Mouse (Mus musculus): ENCODE results near the gene Adgra3. TPM values are rescaled to one million over a fixed set of nuclear protein-coding genes. Genes with fewer than 3 reads are reported as not detected.

The Adgra3 gene
- polyA plus RNA-seq, 1 experiment from 2014 or later = 8.9 TPM

GRCm38 (mm10) chr5:49975971-49976370 is 82.8 kb downstream of the Adgra3 start:
- peak; percentile 83 for TF ChIP-seq CTCF (IDR thresholded peaks at IDR 0.05; ENCODE audit: low read depth)
- H3K36me3 ChIP-seq (ENCODE audit: control insufficient read depth, insufficient read depth) = peaks cover 24% of the 10 kb centered on the region
- no peak overlapping the region for H3K27ac ChIP-seq (ENCODE audit: low read depth, low read length)
- no peak overlapping the region for H3K9ac ChIP-seq (ENCODE audit: low read depth, low read length)
- no peaks in the 10 kb centered on the region for H3K9me3 ChIP-seq (ENCODE audit: control insufficient read depth)
- WGBS = 61% methylated on average over 2 of the region's 2 CpGs
- H3K4me1 ChIP-seq (replicated peaks; ENCODE audit: control insufficient read depth, insufficient read depth, low read length) = no peaks in the 10 kb centered on the region
- no peak overlapping the region for H3K4me2 ChIP-seq (replicated peaks; ENCODE audit: low read depth)
- no peaks in the 10 kb centered on the region for H3K27me3 ChIP-seq (replicated peaks; ENCODE audit: control insufficient read depth, insufficient read depth, low read length)
- no peak overlapping the region for H3K4me3 ChIP-seq (ENCODE audit: low read depth, low read length)
- no peak for ATAC-seq

GRCm38 (mm10) chr5:49974211-49974610 is 84.6 kb downstream of the Adgra3 start:
- Histone ChIP-seq H3K4me3 (ENCODE audit: low read depth, low read length) (no peak overlapping the region), H3K36me3 (ENCODE audit: control insufficient read depth, insufficient read depth) (peaks cover 35% of the 10 kb centered on the region), H3K4me1 (replicated peaks; ENCODE audit: control insufficient read depth, insufficient read depth, low read length) (no peaks in the 10 kb centered on the region), H3K9ac (ENCODE audit: low read depth, low read length) (no peak overlapping the region), H3K4me2 (replicated peaks; ENCODE audit: low read depth) (no peak overlapping the region), H3K27ac (ENCODE audit: low read depth, low read length) (no peak overlapping the region), H3K27me3 (replicated peaks; ENCODE audit: control insufficient read depth, insufficient read depth, low read length) (no peaks in the 10 kb centered on the region), H3K9me3 (ENCODE audit: control insufficient read depth) (no peaks in the 10 kb centered on the region)
- WGBS = 98% methylated on average over 4 of the region's 4 CpGs
- ATAC-seq = no peak
- no peak for TF ChIP-seq CTCF (IDR thresholded peaks at IDR 0.05; ENCODE audit: low read depth)

DNA sequence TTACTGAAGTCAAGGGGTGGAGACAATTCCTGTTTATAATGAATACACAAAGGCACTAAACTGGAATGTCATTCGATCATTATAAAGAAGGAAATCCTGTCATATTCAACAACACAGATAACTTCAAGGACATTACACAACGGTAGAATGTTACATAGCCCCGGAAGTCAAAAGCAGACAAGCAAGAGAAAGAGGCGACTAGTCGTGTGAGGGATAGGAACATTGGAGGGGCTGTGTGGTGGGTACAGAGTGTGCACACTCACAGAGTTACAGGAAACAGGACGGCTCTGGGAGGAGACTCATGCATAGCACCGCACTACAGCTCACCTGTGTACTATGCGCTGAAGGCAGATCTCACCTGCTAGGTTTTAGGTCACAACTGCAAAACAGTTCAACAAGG is 89.1 kb downstream of the Adgra3 start:
- H3K9me3 ChIP-seq (ENCODE audit: control insufficient read depth) = no peaks in the 10 kb centered on the region
- peaks cover 28% of the 10 kb centered on the region for H3K36me3 ChIP-seq (ENCODE audit: control insufficient read depth, insufficient read depth)
- no peak overlapping the region for H3K27ac ChIP-seq (ENCODE audit: low read depth, low read length)
- H3K4me1 ChIP-seq (replicated peaks; ENCODE audit: control insufficient read depth, insufficient read depth, low read length) = no peaks in the 10 kb centered on the region
- no peak overlapping the region for H3K4me3 ChIP-seq (ENCODE audit: low read depth, low read length)
- ATAC-seq = no peak
- no peak overlapping the region for H3K9ac ChIP-seq (ENCODE audit: low read depth, low read length)
- H3K27me3 ChIP-seq (replicated peaks; ENCODE audit: control insufficient read depth, insufficient read depth, low read length) = no peaks in the 10 kb centered on the region
- TF ChIP-seq CTCF (IDR thresholded peaks at IDR 0.05; ENCODE audit: low read depth) = no peak
- no peak overlapping the region for H3K4me2 ChIP-seq (replicated peaks; ENCODE audit: low read depth)
- 75% methylated on average over 8 of the region's 8 CpGs for WGBS

- no peak for TF ChIP-seq CTCF (IDR thresholded peaks at IDR 0.05; ENCODE audit: low read depth)
- H3K4me1 ChIP-seq (replicated peaks; ENCODE audit: control insufficient read depth, insufficient read depth, low read length) = no peaks in the 10 kb centered on the region
- no peaks in the 10 kb centered on the region for H3K27me3 ChIP-seq (replicated peaks; ENCODE audit: control insufficient read depth, insufficient read depth, low read length)
- H3K4me2 ChIP-seq (replicated peaks; ENCODE audit: low read depth) = no peak overlapping the region
- no peak overlapping the region for H3K27ac ChIP-seq (ENCODE audit: low read depth, low read length)
- no peak for ATAC-seq
- 88% methylated on average over 6 of the region's 6 CpGs for WGBS
- H3K36me3 ChIP-seq (ENCODE audit: control insufficient read depth, insufficient read depth) = peaks cover 35% of the 10 kb centered on the region
- H3K9ac ChIP-seq (ENCODE audit: low read depth, low read length) = no peak overlapping the region
- H3K9me3 ChIP-seq (ENCODE audit: control insufficient read depth) = no peaks in the 10 kb centered on the region
- no peak overlapping the region for H3K4me3 ChIP-seq (ENCODE audit: low read depth, low read length)
These were observed 91.1 kb downstream of the Adgra3 start for GRCm38 (mm10) chr5:49967726-49968125.

GRCm38 (mm10) chr5:49965810-49966209 is 93.0 kb downstream of the Adgra3 start:
- Histone ChIP-seq H3K9me3 (ENCODE audit: control insufficient read depth) (no peaks in the 10 kb centered on the region), H3K4me3 (ENCODE audit: low read depth, low read length) (no peak overlapping the region), H3K4me1 (replicated peaks; ENCODE audit: control insufficient read depth, insufficient read depth, low read length) (no peaks in the 10 kb centered on the region), H3K27me3 (replicated peaks; ENCODE audit: control insufficient read depth, insufficient read depth, low read length) (no peaks in the 10 kb centered on the region), H3K9ac (ENCODE audit: low read depth, low read length) (no peak overlapping the region), H3K27ac (ENCODE audit: low read depth, low read length) (no peak overlapping the region), H3K4me2 (replicated peaks; ENCODE audit: low read depth) (no peak overlapping the region), H3K36me3 (ENCODE audit: control insufficient read depth, insufficient read depth) (peaks cover 44% of the 10 kb centered on the region)
- ATAC-seq = no peak
- no peak for TF ChIP-seq CTCF (IDR thresholded peaks at IDR 0.05; ENCODE audit: low read depth)
- 59% methylated on average over 8 of the region's 8 CpGs for WGBS

GRCm38 (mm10) chr5:49961478-49962431 is 97.1 kb downstream of the Adgra3 start:
- TF ChIP-seq CTCF (IDR thresholded peaks at IDR 0.05; ENCODE audit: low read depth) = peak; percentile 81
- Histone ChIP-seq H3K4me2 (replicated peaks; ENCODE audit: low read depth) (no peak overlapping the region), H3K4me1 (replicated peaks; ENCODE audit: control insufficient read depth, insufficient read depth, low read length) (no peaks in the 10 kb centered on the region), H3K36me3 (ENCODE audit: control insufficient read depth, insufficient read depth) (peaks cover 47% of the 10 kb centered on the region), H3K4me3 (ENCODE audit: low read depth, low read length) (no peak overlapping the region), H3K9ac (ENCODE audit: low read depth, low read length) (no peak overlapping the region), H3K27me3 (replicated peaks; ENCODE audit: control insufficient read depth, insufficient read depth, low read length) (no peaks in the 10 kb centered on the region), H3K27ac (ENCODE audit: low read depth, low read length) (no peak overlapping the region), H3K9me3 (ENCODE audit: control insufficient read depth) (no peaks in the 10 kb centered on the region)
- 0 out of 2 replicates have a peak, but pooled peaks have one; percentile 22 for ATAC-seq
- 86% methylated on average over 20 of the region's 20 CpGs for WGBS
